Mouse (Mus musculus) heart, postnatal 36 days (tissue): Measurements from ENCODE around the gene Mrps14. TPM values are rescaled to one million over a fixed set of nuclear protein-coding genes. Genes with fewer than 3 reads are reported as not detected.

ENCODE experiments used
- DNase-seq, 2 experiments: peaks; one replicate each; pipeline ENCODE4 v3.0.0; 2021 to 2022
- intact Hi-C: fragments of 180-260 bp; cut with DNase I; formaldehyde crosslinking; loops from one replicate; pipeline ENCODE4 v1.15.1; 2025
- total RNA-seq, 2 experiments: library from RNA; stranded (reverse); gene quantifications; 2 replicates each; pipeline ENCODE4 v1.2.3; 2021

Mrps14 gene
- total RNA-seq, result 100 to 1,000 TPM in 1 of 2 experiments, 10 to 100 TPM in 1; 95.8 to 110 TPM

GRCm38 (mm10) chr1:160194529-160195336, at the start of gene Mrps14:
TSS of gene Mrps14 (plus strand) at chr1:160195215.
- intact Hi-C loops, result loop anchor here (1.0 kb wide), 1 partner anchor 17 kb away; no protein-coding TSS in a partner anchor
- DNase-seq, result peak; percentile 97 to 98

- no peak for DNase-seq
- intact Hi-C loops, result no loop called here
Observed at GRCm38 (mm10) chr1:160145606-160146005, 49.4 kb upstream of the Mrps14 start.

- DNase-seq, result no peak
- intact Hi-C loops, result no loop called here
Observed at GRCm38 (mm10) chr1:160147274-160147673, 47.7 kb upstream of the Mrps14 start.

GRCm38 (mm10) chr1:160149291-160149906, 45.6 kb upstream of the Mrps14 start:
- intact Hi-C loops, result no loop called here

DNA sequence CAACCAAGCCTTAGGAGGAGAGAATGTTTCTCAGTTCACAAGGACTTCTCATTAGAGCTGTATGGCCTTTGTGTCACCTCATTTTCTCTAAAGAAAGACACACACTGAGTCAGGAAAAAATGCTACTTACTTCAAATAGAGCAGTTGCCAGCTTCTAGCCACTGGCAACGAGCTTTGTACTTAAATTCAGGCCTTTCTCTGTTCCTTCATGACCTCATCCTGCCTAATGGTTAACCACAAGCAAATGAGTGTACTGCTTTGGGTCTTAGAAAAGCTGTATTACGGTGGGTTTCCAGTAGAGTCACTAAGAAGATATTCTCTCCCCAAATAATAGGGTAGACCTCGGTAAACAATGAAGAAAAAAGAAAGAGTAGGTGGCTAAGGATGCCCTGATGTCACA, 44.3 kb upstream of the Mrps14 start:
- no peak for DNase-seq
- intact Hi-C loops, result no loop called here

More at GRCm38 (mm10) chr1:160149291-160149906, 45.6 kb upstream of the Mrps14 start:
- DNase-seq, result no peak

GRCm38 (mm10) chr1:160153480-160153879, 41.5 kb upstream of the Mrps14 start, which contains the start of gene Tnn:
TSS of gene Tnn (minus strand) at chr1:160153580.
- DNase-seq, result no peak

GRCm38 (mm10) chr1:160158190-160158589, 36.8 kb upstream of the Mrps14 start:
- intact Hi-C loops, result no loop called here
- DNase-seq, result no peak

More at GRCm38 (mm10) chr1:160153480-160153879, 41.5 kb upstream of the Mrps14 start, which contains the start of gene Tnn:
- intact Hi-C loops, result no loop called here

DNA sequence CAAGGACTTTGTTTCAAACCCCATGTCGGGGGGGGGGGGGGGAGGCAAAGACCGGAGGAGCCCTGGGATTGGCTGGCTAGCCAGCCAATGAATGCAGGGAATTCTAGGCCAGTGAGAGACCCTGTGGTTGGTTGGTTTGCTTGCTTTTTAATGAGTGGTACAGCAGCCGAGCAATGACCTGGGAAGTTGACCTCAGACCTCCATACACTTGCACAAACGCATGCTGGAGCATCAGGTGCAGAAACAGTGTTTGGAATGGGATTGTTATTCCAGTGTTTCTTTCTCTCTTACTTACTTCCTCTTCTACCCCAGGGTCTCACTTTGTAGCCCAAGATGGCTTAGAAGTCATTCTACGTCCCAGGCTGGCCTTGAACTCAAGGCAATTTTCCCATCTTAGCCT, 28.4 kb upstream of the Mrps14 start:
- no peak for DNase-seq
- intact Hi-C loops, result no loop called here

DNA sequence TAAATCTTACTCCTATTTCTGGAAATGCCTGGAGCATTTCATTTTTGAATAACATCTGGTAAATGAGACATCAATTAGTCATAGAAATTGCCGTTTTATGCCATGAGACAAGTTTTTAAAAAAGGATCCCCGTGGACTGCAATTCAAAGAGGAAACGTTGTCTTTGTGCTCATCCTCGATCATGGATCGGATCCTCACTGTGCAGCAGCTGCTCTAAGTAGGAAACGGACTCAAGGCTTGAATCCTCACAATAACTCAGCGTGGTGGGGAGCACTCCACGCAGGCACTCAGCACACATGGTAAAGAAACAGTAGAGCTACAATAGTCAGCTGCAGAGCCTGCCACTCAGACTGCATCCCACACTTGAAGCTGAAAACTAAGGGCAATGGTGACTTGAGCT, 18.1 kb upstream of the Mrps14 start:
- intact Hi-C loops, result no loop called here
- DNase-seq, result no peak

DNA sequence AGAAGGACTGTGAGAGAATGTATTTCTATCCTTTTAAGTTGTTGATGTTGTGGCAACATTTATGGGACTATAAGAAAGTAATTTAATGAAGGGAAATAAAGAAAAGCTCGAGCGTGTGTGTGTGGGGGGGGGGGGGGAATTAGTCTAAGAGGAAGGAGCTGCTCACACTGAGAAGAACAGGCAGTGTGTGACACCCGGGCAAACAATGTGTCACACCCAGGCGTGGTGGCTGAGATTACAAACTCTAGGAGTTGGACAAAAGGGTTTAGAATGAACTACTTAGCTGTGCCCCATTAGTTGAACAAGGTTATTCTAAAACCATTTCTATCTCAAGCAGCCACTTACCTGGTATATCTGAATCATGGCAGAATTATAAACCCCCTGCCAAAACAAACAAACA, 13.8 kb upstream of the Mrps14 start:
- DNase-seq, result no peak
- intact Hi-C loops, result loop anchor here (5.0 to 10.0 kb wide), 3 partner anchors 84 to 786 kb away; no protein-coding TSS in a partner anchor

DNA sequence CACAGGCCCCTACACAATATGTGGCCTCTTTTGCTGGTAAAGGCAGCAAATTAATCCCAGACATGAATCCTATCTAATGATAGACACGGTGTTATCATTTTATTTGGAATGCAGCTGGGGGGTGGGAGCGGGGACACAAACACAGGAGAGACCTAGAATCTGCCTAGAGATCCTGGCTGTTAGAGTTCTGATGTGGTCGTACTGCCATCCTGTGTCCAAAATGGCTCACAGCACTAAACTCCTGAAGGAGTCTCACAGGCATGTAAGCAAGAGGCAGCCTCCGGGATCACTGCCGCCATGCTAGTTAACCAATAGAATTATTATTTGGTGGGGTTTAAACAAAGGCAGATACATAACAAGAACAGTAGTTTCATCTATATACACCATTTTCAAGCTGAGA, 10.5 kb upstream of the Mrps14 start:
- DNase-seq, result peak in 1 of 2 experiments; percentile 4
- intact Hi-C loops, result loop anchor here (5.0 to 10.0 kb wide), 3 partner anchors 87 to 790 kb away; no protein-coding TSS in a partner anchor

DNA sequence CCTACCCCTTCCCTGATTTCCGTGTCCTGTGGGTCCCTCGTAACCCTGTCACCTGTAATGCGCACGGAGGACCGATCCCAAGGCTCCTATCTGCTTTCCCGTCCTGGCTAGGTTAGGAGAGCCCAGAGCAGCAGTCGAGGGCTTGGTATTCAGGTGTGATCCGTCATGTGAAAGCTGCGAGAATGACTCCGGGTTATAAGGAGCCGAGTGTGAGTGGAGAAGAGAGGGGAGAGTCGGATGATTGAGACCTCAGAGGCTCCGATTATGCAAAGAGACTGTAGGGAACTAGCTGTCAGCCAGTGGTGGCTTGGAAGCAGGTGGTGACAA, 285 bp downstream of the Mrps14 start:
- intact Hi-C loops, result loop anchor here (1.0 kb wide), 1 partner anchor 16 kb away; no protein-coding TSS in a partner anchor
- no peak for DNase-seq

GRCm38 (mm10) chr1:160205486-160205885, 10.5 kb downstream of the Mrps14 start:
- no peak for DNase-seq
- intact Hi-C loops, result no loop called here

DNA sequence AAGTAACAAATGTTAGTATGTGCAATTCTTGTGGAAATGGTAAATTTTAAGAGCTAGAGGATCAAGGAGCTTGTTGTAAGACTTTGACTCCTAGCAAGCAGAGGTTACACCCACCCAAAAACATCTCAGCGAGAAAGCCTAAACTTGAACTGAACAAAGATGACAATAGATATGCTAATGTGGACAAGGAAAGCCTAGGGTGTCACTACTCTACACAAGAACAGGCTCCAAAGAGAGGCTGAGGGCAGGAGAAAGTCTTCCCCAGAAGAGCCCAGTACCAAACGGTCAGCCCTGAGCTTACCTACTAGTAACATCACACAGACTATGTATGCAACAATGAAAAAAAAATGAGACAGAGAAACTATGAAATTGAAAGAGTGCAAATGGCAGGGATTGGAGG, 14.8 kb downstream of the Mrps14 start:
- intact Hi-C loops, result loop anchor here (5.0 kb wide), 1 partner anchor 822 kb away; the partner anchor contains the start of gene Zbtb37
- no peak for DNase-seq

DNA sequence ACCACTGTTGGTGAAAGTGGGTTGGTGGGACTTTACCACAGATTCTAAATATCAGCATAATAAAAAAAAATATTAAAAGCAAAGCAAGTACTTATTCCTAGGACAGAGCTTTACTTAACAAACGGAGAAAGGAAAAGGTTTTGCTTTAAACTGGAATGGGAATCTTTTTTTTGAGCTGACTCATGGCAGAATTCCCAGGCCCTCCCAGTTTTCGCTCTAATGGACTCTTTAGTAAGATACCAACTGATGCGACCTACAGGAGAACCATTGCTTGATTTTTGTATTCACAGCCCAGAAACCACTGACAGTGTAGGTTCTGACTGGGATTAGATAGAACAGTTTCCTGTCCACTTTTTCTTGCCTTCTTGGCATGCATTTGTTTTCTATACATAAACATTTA, 15.6 kb downstream of the Mrps14 start:
- intact Hi-C loops, result loop anchor here (5.0 kb wide), 1 partner anchor 822 kb away; the partner anchor contains the start of gene Zbtb37
- no peak for DNase-seq

GRCm38 (mm10) chr1:160211597-160212122, 16.6 kb downstream of the Mrps14 start:
- DNase-seq, result no peak
- intact Hi-C loops, result loop anchor here (1.0 to 5.0 kb wide), 2 partner anchors 16 to 821 kb away; partner anchors contain the start of genes Mrps14 and Zbtb37

- intact Hi-C loops, result loop anchor here (5.0 kb wide), 1 partner anchor 820 kb away; the partner anchor contains the start of gene Zbtb37
- DNase-seq, result peak in 1 of 2 experiments; percentile 58
Observed at GRCm38 (mm10) chr1:160212123-160212691, 17.2 kb downstream of the Mrps14 start.

DNA sequence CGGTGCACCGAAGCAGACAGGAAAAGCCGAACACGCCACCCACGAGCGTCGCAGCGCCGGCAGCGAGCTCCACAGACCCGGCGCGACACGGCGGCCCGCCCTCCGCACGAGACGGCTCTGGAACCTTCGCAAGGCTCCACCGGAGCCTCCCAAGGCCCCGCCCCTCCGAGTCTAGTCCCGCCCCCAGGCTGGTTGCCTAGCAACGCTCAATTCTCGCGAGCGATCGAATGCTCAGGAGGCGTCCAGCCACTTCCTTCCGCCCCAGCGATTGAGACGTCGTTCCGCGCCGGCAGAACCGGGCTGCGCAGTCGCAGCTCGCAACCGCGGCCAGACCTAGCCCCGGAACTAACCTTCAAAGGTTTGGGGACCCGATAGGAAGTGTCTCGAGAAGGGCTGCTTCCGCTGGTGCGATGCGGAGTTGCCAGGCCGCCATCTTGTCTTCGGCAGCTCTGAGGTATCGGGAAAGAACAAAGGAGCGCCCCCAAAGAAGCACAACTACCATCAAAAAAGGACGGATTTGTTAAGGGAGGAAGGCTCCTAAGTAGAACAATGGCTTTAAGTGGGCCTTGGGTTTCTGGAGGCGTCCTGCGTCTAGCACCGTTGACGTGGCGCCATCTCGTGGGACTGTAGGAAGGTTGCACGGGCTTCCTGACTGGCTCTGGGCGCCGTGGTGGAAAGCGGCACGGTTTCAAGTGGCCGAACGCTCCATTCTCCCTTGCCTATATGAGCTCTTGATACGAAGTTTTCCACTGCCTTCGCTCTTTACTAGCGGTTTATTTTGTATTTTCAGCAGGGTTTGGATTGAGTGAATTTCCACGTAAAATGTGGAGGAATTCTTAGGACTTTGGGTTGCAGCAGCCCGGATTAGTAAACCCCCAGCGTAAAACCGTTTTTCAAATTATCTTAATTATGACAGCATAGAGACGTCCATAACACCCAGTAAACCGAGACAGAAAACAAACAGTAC, 18.0 kb downstream of the Mrps14 start, which contains the start of gene Cacybp:
Gene Cacybp (minus strand): TSS at position 173 of the 967 bp plus-strand sequence.
- peak; percentile 100 for DNase-seq
- intact Hi-C loops, result loop anchor here (5.0 kb wide), 1 partner anchor 819 kb away; the partner anchor contains the start of gene Zbtb37

DNA sequence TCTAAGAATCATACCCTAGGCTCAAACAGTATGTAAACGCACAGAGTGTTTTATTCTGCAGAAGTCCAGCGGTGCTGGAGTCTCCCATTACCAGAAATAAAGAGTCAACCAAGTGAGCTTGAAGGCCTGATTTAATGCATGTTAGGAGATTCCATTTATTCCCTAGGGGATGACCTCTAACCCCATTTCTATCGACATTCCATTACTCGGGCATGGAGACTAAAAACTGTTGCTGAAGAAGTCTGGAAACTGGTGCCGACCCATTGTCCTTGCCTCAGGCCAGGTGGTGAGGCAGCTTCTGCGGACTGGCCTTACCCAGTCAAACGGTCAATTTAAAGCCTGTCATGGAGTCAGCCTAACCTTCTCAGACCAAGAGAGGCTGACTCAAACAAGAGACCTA, 19.2 kb downstream of the Mrps14 start:
- DNase-seq, result no peak
- intact Hi-C loops, result loop anchor here (5.0 kb wide), 1 partner anchor 818 kb away; the partner anchor contains the start of gene Zbtb37
